Mouse (Mus musculus): Measurements from ENCODE around the gene B230118H07Rik.

- TF ChIP-seq RAD21 (IDR thresholded peaks at IDR 0.05; ENCODE audit: low read depth, low read length) = no peak
- no peak for TF ChIP-seq POLR2A (IDR thresholded peaks at IDR 0.05; ENCODE audit: low read depth, low read length)
- TF ChIP-seq ELF1 (IDR thresholded peaks at IDR 0.05; ENCODE audit: low read depth, low read length) = no peak
- TF ChIP-seq E2F4 (IDR thresholded peaks at IDR 0.05; ENCODE audit: insufficient replicate concordance, low read depth, low read length) = no peak
- TF ChIP-seq USF1 (IDR thresholded peaks at IDR 0.05; ENCODE audit: low read depth, low read length) = no peak
- no peak for TF ChIP-seq CTCF (conservative IDR thresholded peaks at IDR 0.05 in 1 of 2, IDR thresholded peaks at IDR 0.05 in 1 of 2; ENCODE audit: low read depth in 2 of 2, low read length in 2 of 2)
- TF ChIP-seq JUND (conservative IDR thresholded peaks at IDR 0.05; ENCODE audit: low read depth, low read length) = no peak
- TF ChIP-seq UBTF (IDR thresholded peaks at IDR 0.05; ENCODE audit: low read depth, low read length) = no peak
Measured at GRCm38 (mm10) chr2:101548866-101549265, 100.5 kb downstream of the B230118H07Rik start.
